Mouse (Mus musculus): ENCODE results near the gene Olfr308.

- TF ChIP-seq CTCF (IDR thresholded peaks at IDR 0.05; ENCODE audit: extremely low read depth, insufficient read depth, insufficient read length, insufficient replicate concordance) (no peak), POLR2A (IDR thresholded peaks at IDR 0.05; ENCODE audit: low read depth, low read length) (no peak)
Measured at GRCm38 (mm10) chr7:86325530-86325929, at the start of gene Olfr308.

All from spleen, adult 2 months (tissue).